Mouse (Mus musculus): ENCODE measurements around the gene Olfr1496.
"Not testable (repeated sequence)": the region's sequence is repeated elsewhere in the genome, so short reads cannot be mapped to it uniquely, and the experiment has no call there.

Olfr1496 gene

DNA sequence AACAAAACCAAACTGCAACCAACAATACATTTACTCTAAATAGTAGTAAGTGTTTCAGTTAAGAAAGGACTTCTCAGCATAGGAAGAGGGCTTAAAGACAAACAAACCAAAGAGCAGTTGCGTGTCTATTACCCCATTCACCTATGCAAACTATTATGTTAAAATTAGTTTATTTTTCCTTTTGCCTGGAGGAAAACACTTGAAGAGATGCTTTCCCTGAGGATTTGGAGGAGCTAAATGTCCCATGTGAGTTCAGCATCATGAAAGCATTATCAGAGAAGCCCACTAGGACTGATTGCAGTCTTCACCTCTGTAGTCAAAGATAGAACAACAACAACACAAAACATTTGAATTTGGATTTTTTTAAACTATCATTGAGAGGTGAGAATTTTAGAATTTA, at the start of gene Olfr1496:
TSS of gene Olfr1496 (plus strand) at position 301 of the 400 bp plus-strand sequence.
- DNase-seq = no peak

DNA sequence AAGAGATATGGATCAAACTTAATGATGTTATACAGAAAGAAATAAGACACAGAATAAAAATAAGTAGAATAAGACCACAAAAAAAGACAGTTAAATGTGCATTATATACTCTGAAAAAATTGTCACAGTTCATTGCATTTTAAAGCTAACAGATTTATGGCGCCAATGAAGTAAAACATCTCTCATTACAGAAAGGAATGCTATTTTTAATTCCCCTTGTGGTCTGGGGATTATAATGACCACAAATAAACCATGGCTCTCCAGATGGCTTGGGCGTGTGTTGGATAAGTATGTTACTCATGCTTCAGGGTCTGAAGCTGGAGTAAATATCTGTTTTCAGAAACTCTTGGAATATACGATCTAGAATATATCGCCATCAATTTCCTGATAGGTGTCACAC, 38.2 kb upstream of the Olfr1496 start, which contains the start of gene Olfr1494:
TSS of gene Olfr1494 (plus strand) at position 301 of the 400 bp plus-strand sequence.
- DNase-seq = no peak

DNA sequence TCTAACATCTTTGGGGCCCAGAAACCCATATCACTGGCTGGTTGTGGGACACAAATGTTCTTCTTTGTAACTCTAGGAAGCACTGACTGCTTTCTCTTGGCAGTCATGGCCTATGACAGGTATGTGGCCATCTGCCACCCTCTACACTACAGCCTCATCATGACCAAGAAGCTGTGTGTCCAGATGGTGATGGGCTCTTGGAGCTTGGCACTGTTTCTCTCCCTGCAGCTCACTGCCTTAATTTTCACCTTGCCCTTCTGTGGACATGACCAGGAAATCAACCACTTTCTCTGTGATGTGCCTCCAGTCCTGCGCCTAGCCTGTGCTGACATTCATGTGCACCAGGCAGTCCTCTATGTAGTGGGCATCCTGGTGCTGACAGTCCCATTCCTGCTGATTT, 28.3 kb upstream of the Olfr1496 start:
- DNase-seq = no peak

DNA sequence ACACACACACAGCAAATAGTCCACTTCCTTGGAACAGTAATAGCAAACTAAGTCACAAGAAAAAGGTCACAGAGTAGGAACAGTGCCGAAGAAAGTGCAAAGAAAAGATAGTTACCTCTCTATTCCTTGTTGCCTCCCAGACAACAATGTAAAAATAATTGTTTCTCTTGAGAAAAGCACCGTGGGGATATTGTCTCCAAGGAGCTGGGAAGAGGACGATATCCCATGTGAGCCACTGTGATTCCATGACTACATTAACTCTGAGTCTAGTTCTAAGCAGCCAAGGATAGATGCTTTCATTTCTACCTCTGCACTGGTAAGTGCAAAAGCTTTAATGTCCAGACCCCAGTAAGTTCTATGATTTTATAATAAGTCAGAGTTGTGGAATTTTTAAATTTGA, 13.4 kb upstream of the Olfr1496 start, which contains the start of gene Olfr1495:
TSS of gene Olfr1495 (plus strand) at position 301 of the 400 bp plus-strand sequence.
- no peak for DNase-seq

DNA sequence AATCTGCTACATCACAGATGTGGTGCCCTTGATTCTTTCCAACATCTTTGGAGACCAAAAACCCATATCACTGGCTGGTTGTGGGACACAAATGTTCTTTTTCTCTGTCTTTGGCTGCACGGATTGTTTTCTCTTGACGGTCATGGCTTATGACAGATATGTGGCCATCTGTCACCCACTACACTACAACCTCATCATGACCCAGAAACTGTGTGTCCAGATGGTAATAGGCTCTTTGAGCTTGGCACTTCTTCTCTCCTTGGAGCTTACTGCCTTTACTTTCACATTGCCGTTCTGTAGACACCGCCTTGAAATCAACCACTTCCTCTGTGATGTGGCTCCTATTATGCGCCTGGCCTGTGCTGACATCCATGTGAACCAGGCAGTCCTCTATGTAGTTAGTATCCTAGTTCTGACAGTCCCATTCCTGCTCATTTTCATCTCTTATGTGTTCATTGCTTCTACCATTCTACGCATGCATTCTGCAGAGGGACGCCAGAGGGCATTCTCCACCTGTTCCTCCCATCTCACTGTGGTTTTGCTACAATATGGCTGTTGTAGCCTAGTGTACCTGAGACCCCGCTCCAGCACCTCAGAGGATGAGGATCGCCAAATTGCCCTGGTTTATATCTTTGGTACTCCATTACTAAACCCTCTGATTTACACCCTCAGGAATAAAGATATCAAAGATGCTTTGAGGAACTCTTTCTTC, 9.0 kb upstream of the Olfr1496 start:
- DNase-seq = no peak

DNA sequence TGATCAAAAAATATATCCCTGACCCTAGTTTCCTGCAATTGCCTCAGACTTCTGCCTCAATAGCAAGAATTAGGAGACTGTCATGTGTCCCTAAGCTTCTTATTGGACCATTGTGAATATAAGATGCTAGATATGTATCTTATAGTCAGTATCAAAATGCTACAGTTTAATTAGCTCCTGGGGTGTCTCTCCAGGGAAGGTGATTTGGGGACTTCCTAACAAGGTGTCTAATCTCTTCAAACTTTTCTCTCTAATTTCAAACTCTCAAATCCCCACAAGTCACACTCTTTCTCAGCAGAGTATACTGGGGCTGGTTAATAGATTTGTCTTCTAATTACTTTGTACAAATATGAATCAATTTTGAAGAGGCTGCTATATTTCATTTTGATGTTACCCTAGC, 20.4 kb downstream of the Olfr1496 start, which contains the start of gene Olfr1497:
TSS of gene Olfr1497 (minus strand) at position 101 of the 400 bp plus-strand sequence.
- DNase-seq = no peak

DNA sequence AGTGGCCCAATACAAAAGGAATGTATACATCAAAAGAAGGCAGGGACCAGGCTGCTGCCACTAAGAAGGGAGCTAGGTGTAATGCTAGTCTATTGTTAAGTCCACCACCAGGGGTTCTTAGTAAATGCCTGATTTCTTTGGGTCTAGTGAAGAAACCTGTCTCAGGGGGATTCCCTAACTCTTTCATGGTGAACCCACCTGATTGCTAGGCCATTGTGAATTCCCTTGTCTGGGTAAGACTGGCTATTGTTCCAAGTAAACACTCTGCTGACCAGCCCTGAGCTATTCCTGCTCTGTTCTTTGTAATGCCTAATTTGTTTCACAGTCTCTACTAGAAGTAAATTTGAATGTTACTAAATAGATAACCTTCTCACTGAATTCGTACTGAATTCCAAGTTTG, 27.8 kb downstream of the Olfr1496 start:
- DNase-seq = not testable (repeated sequence)

DNA sequence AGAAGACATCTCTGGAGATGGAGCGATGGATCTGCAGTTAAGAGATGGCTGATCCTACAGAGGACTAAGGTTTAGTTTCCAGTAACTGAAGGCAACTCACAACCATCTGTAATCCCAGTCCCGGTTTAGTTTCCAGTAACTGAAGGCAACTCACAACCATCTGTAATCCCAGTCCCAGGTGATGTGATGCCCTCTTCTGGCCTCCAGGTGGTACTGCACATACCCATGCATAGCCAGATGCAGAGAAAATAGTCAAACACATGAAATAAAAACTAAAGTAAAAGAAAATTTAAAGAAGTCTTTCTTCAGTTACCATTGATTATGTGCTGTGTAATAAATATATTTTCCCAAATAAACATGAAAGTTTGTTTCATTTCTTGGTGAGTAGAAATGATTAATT, 35.1 kb downstream of the Olfr1496 start:
- no peak for DNase-seq

DNA sequence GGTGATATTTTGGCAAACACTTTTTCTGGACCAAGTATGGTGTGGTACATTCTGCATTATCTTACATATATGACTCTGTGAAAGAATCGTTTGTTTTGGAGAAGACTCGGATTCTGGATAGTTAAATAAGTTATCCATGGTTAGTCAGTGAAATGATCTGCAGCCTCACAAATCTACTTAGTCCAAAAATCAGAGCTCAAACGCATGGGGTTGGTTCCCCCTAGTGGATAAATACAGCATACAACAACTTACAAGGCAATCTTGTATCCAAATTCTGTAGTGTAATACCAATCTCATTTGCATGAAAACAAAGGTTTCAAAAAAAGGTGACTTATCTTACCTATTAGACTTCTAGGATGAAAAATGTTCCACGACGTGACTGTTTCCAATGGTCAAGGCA, 41.1 kb downstream of the Olfr1496 start:
- no peak for DNase-seq

DNA sequence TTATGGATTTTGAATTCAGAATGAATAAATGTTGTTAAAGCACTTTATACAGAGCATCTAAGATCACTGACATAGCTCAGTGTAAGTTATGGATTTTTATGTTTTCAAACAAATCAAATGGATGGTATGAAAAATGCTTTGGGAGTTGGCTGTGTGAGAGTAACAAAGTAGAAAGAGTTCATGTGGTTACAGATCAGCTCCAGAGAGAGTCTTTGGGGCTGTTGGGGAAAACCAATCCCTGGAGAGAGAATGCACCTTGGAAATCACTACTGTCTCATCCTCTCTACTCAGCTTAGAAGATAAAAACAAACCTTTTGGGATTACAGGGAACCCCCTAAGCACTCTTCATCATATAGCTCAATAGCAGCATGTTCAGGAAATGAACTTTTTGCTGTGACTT, 41.7 kb downstream of the Olfr1496 start, which contains the start of gene Olfr1499:
TSS of gene Olfr1499 (minus strand) at position 101 of the 400 bp plus-strand sequence.
- DNase-seq = no peak

DNA sequence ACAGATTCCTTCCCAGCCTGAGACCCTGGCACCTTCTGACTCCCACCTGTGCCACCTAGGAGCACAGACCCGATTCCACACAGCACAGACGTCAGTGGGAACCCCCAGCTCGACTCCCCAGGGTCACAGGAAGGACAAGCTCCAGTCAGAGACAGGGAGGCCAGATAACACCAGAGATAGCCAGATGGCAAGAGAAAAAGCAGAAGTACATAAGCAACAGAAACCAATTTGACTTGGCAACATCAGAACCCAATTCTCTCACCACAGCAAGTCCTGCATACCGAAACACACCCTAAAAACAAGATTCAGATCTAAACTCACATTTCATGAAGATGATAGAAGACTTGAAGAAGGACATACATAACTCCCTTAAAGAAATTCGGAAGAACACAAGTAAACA, 43.2 kb downstream of the Olfr1496 start:
- DNase-seq = no peak

DNA sequence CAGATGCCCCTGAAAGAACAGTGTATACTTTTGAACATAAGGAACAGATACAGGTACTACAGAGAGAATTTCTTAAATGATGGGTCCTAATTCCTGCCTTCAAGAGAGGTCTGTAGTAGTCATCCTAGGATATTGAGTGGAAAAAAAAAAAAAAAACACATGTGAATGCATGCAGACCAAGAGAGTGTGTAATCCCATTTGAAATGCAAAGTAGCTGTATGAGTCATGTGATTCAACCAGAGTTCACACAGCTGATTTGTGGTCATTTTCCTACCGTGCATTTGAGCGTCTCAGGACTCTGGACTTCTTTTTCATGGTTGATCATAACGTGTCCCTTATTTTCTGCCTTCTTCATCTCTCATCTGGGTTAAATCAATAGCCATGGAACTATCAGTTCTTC, 50.8 kb downstream of the Olfr1496 start:
- DNase-seq = no peak

DNA sequence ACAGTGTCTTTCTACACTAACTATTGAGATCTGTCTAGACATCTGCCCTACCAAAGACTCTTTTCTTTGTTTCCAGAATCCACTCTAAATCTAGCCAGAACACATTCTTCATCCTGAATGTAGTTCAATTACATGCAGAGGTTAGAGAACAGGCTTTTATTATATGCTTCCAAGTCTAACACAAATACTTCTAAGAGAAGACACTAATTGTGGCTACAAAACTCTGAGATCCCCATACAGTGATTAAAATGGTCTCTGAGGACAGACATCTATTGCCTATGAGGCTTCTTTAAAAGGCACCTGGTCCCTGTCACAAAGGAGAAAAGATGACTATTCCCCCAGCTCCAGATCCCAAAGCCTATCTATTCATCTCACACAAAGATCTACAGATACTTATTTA, 52.7 kb downstream of the Olfr1496 start, which contains the start of gene Olfr1500:
TSS of gene Olfr1500 (minus strand) at position 101 of the 400 bp plus-strand sequence.
- DNase-seq = no peak

All from lung, postnatal 14 days (tissue).